In the genomic region with DNA sequence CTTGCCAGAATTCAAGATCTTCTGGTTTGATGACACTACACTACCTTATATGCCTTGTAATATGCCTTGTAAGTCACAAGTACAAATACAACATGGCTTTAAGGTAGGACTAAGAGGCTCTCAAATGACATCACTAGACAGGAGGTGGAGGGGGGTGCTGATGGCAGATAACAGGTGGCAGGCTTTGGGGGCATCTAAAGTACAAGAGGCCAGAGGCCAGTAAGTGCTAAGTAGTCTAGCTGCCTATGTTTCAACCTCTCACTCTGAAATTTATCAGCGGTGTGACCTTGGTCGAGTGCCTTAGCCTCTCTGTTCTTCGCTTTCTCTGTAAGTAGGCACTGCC, we compare ENCODE assay signal across 8 mouse cellular contexts. TPM values are rescaled to one million over a fixed set of nuclear protein-coding genes. Genes with fewer than 3 reads are reported as not detected.
A peak's percentile ranks its signal among the peaks of the same experiment; 100 is the strongest.
DNase-seq lines count a peak whose midpoint lies in the region; ATAC-seq and TF ChIP-seq lines count a peak whose summit lies in the region.

No protein-coding gene starts in this region.

- WGBS in heart, embryonic 10.5 days = 0% methylated on average over 3 of the region's 3 CpGs
- 2% methylated on average over 3 of the region's 3 CpGs for WGBS in liver, embryonic 12.5 days (ENCODE audit: insufficient replicate concordance)
- WGBS in stomach, postnatal 0 days = 3% methylated on average over 3 of the region's 3 CpGs

- peak overlapping the region; percentile 97 for H3K27ac ChIP-seq in heart, embryonic 10.5 days
- peak overlapping the region; percentile 91 for H3K27ac ChIP-seq in liver, embryonic 12.5 days
- H3K27ac ChIP-seq in stomach, postnatal 0 days (replicated peaks) = peak overlapping the region; percentile 97

- no peaks in the 10 kb centered on the region for H3K9me3 ChIP-seq in heart, embryonic 10.5 days
- no peaks in the 10 kb centered on the region for H3K9me3 ChIP-seq in liver, embryonic 12.5 days (replicated peaks)
- H3K9me3 ChIP-seq in stomach, postnatal 0 days (ENCODE audit: control insufficient read depth, low read length) = no peaks in the 10 kb centered on the region

- peak overlapping the region; percentile 80 for H3K4me2 ChIP-seq in liver, embryonic 12.5 days
- peak overlapping the region; percentile 84 for H3K4me2 ChIP-seq in stomach, postnatal 0 days (replicated peaks; ENCODE audit: low read depth)

- peak; percentile 32; the same call in 1 of the 2 replicates for ATAC-seq in erythroblast, adult 5-6 weeks (replicated peaks; ENCODE audit: low FRiP score, poor library complexity, severe bottlenecking)
- ATAC-seq in liver, embryonic 12.5 days = no peak
- no peak for ATAC-seq in stomach, postnatal 0 days (ENCODE audit: low FRiP score, low TSS enrichment)

- DNase-seq in heart, embryonic 10.5 days (ENCODE audit: low spot score) = no peak
- no peak for DNase-seq in heart, adult 9 months (ENCODE audit: low spot score in 2 of 2)
- DNase-seq in CD4-positive, CD25-positive, alpha-beta regulatory T cell, adult 2 months (ENCODE audit: low read depth, low spot score) = peak; percentile 48
- no peak for DNase-seq in stomach, postnatal 0 days (ENCODE audit: low spot score)
- DNase-seq in layer of hippocampus, adult 11-12 months (ENCODE audit: low spot score) = no peak
- DNase-seq in cerebellum, postnatal 4 days (ENCODE audit: low spot score in 2 of 2) = no peak

- TF ChIP-seq CTCF in stomach, postnatal 0 days (IDR thresholded peaks at IDR 0.05; ENCODE audit: low read depth) = no peak

- H3K9ac ChIP-seq in liver, embryonic 12.5 days = peak overlapping the region; percentile 93
- peak overlapping the region; percentile 98 for H3K9ac ChIP-seq in stomach, postnatal 0 days (ENCODE audit: low read length)

- 0 out of 2 replicates have a peak, but pooled peaks cover 3% of the 10 kb centered on the region for H3K36me3 ChIP-seq in heart, embryonic 10.5 days
- H3K36me3 ChIP-seq in liver, embryonic 12.5 days = peaks cover 12% of the 10 kb centered on the region
- H3K36me3 ChIP-seq in stomach, postnatal 0 days (ENCODE audit: control insufficient read depth, insufficient read depth, low read length) = no peaks in the 10 kb centered on the region

- H3K27me3 ChIP-seq in heart, embryonic 10.5 days (ENCODE audit: insufficient read depth, poor library complexity, severe bottlenecking) = no peaks in the 10 kb centered on the region
- peaks cover 10% of the 10 kb centered on the region; the same call in 1 of the 2 replicates for H3K27me3 ChIP-seq in liver, embryonic 12.5 days (replicated peaks)
- H3K27me3 ChIP-seq in stomach, postnatal 0 days (ENCODE audit: control insufficient read depth, insufficient read depth, low read length) = no peaks in the 10 kb centered on the region

- no peak for TF ChIP-seq EP300 in stomach, postnatal 0 days (optimal IDR thresholded peaks at IDR 0.05)

- peaks cover 39% of the 10 kb centered on the region for H3K4me1 ChIP-seq in heart, embryonic 10.5 days
- H3K4me1 ChIP-seq in liver, embryonic 12.5 days = peaks cover 45% of the 10 kb centered on the region
- H3K4me1 ChIP-seq in stomach, postnatal 0 days (replicated peaks; ENCODE audit: control insufficient read depth, insufficient read depth) = peaks cover 6% of the 10 kb centered on the region

- H3K4me3 ChIP-seq in heart, embryonic 10.5 days = peak overlapping the region; percentile 97
- H3K4me3 ChIP-seq in liver, embryonic 12.5 days = peak overlapping the region; percentile 97
- peak overlapping the region; percentile 100 for H3K4me3 ChIP-seq in stomach, postnatal 0 days (ENCODE audit: low read depth, low read length)

RNA-seq across cellular contexts. Expression of a gene that starts 0.9 kb away (rescaled TPM):
- 217 and 229 TPM in 2 replicates for polyA plus RNA-seq in heart, embryonic 10.5 days (2016; fragmentation: Nextera tagmentation; extraction: Ambion mirVana)
- total RNA-seq in erythroblast, adult 5-6 weeks (2015; ENCODE audit: low replicate concordance) = 76.7 and 111 TPM in 2 replicates
- total RNA-seq in erythroblast, adult 5-6 weeks (2017; ENCODE audit: low replicate concordance) = 29.4 and 36.0 TPM in 2 replicates
- polyA plus RNA-seq in liver, embryonic 12.5 days (2016; fragmentation: Nextera tagmentation; extraction: Ambion mirVana) = 134 and 135 TPM in 2 replicates
- polyA plus RNA-seq in stomach, postnatal 0 days (2015; fragmentation: Nextera tagmentation; extraction: Ambion mirVana) = 179 and 198 TPM in 2 replicates

RNA-seq across cellular contexts. Expression of a gene that starts 40.1 kb away (rescaled TPM):
- polyA plus RNA-seq in heart, embryonic 10.5 days (2016; fragmentation: Nextera tagmentation; extraction: Ambion mirVana) = 268 and 346 TPM in 2 replicates
- total RNA-seq in erythroblast, adult 5-6 weeks (2015; ENCODE audit: low replicate concordance) = 24.0 and 30.9 TPM in 2 replicates
- 42.8 and 54.5 TPM in 2 replicates for total RNA-seq in erythroblast, adult 5-6 weeks (2017; ENCODE audit: low replicate concordance)
- 241 and 253 TPM in 2 replicates for polyA plus RNA-seq in liver, embryonic 12.5 days (2016; fragmentation: Nextera tagmentation; extraction: Ambion mirVana)
- polyA plus RNA-seq in stomach, postnatal 0 days (2015; fragmentation: Nextera tagmentation; extraction: Ambion mirVana) = 265 and 266 TPM in 2 replicates
